Mouse (Mus musculus) colon, adult 2 months (tissue): ENCODE results near the gene Dysf. TPM values are rescaled to one million over a fixed set of nuclear protein-coding genes. Genes with fewer than 3 reads are reported as not detected.

Source experiments
- polyA plus RNA-seq: library from polyadenylated mRNA; depleted of rRNA; stranded (reverse); fragments of >200 nt; gene quantifications from 2 replicates; pipeline ENCODE4 v1.2.3, GENCODE M21; 2012; rRNA removed

Dysf gene
- polyA plus RNA-seq: 5.8 and 10.7 TPM in 2 replicates

GRCm38 (mm10) chr6:84008363-84009171, at the start of gene Dysf:
Gene Dysf, plus strand, starts transcription at chr6:84008590.

Other genes starting within 250 kb of the Dysf start
- not detected in 2 replicates for gene Ankrd53, start 245.9 kb upstream of the Dysf start, polyA plus RNA-seq
- gene Tex261, start 232.8 kb upstream of the Dysf start, polyA plus RNA-seq: 82.1 and 116 TPM in 2 replicates
- gene Nagk, start 213.6 kb upstream of the Dysf start, polyA plus RNA-seq: 28.1 and 28.8 TPM in 2 replicates
- 3.4 and 5.0 TPM in 2 replicates for gene Paip2b, start 176.8 kb upstream of the Dysf start, polyA plus RNA-seq
- 3.7 and 4.4 TPM in 2 replicates for gene Zfp638, start 141.5 kb upstream of the Dysf start, polyA plus RNA-seq